Mouse (Mus musculus) heart, postnatal 36 days (tissue): Measurements from ENCODE around the gene Mvk. TPM values are rescaled to one million over a fixed set of nuclear protein-coding genes. Genes with fewer than 3 reads are reported as not detected.

Source experiments
- DNase-seq, 2 experiments: peaks; one replicate each; pipeline ENCODE4 v3.0.0; 2021 to 2022
- intact Hi-C: fragments of 180-260 bp; cut with DNase I; formaldehyde crosslinking; loops from one replicate; pipeline ENCODE4 v1.15.1; 2025
- total RNA-seq, 2 experiments: library from RNA; stranded (reverse); gene quantifications; 2 replicates each; pipeline ENCODE4 v1.2.3; 2021

The Mvk gene
- total RNA-seq = 10 to 100 TPM in 1 of 2 experiments, 1 to 10 TPM in 1; 9.3 to 12.2 TPM

- intact Hi-C loops = no loop called here
- peak; percentile 97 to 98 for DNase-seq
These were observed at the start of gene Mvk, which contains the start of gene Mmab for GRCm38 (mm10) chr5:114443566-114444367. Mvk (plus strand) TSS chr5:114444269. Mmab (minus strand) TSS chr5:114444060.

- DNase-seq = no peak
- intact Hi-C loops = no loop called here
These were observed 37.5 kb upstream of the Mvk start for GRCm38 (mm10) chr5:114406592-114406991.

GRCm38 (mm10) chr5:114407269-114407668 lies 36.8 kb upstream of the Mvk start:
- DNase-seq = no peak
- intact Hi-C loops = no loop called here

GRCm38 (mm10) chr5:114407810-114408209 lies 36.3 kb upstream of the Mvk start:
- DNase-seq = no peak
- intact Hi-C loops = no loop called here

- intact Hi-C loops = no loop called here
- no peak for DNase-seq
These were observed 35.2 kb upstream of the Mvk start for GRCm38 (mm10) chr5:114408846-114409245.

GRCm38 (mm10) chr5:114410429-114410828 lies 33.6 kb upstream of the Mvk start:
- no peak for DNase-seq
- intact Hi-C loops = no loop called here

GRCm38 (mm10) chr5:114412361-114412998 lies 31.6 kb upstream of the Mvk start:
- intact Hi-C loops = no loop called here
- no peak for DNase-seq

GRCm38 (mm10) chr5:114413067-114413735 lies 30.9 kb upstream of the Mvk start:
- peak; percentile 17 to 22 for DNase-seq
- intact Hi-C loops = no loop called here

GRCm38 (mm10) chr5:114415606-114416005 lies 28.5 kb upstream of the Mvk start:
- DNase-seq = no peak
- intact Hi-C loops = no loop called here

GRCm38 (mm10) chr5:114416855-114417254 lies 27.2 kb upstream of the Mvk start:
- no peak for DNase-seq
- intact Hi-C loops = no loop called here

- DNase-seq = no peak
These were observed 25.5 kb upstream of the Mvk start for GRCm38 (mm10) chr5:114418541-114418940.

GRCm38 (mm10) chr5:114421561-114422298 lies 22.3 kb upstream of the Mvk start:
- peak in 1 of 2 experiments; percentile 9 for DNase-seq
- intact Hi-C loops = no loop called here

More at GRCm38 (mm10) chr5:114418541-114418940, 25.5 kb upstream of the Mvk start:
- intact Hi-C loops = no loop called here

- intact Hi-C loops = no loop called here
- no peak for DNase-seq
These were observed 21.5 kb upstream of the Mvk start for GRCm38 (mm10) chr5:114422591-114422990.

- DNase-seq = no peak
- intact Hi-C loops = no loop called here
These were observed 20.1 kb upstream of the Mvk start for GRCm38 (mm10) chr5:114423961-114424360.

GRCm38 (mm10) chr5:114426732-114427131 lies 17.3 kb upstream of the Mvk start:
- DNase-seq = no peak
- intact Hi-C loops = no loop called here

- no peak for DNase-seq
- intact Hi-C loops = no loop called here
These were observed 15.4 kb upstream of the Mvk start for GRCm38 (mm10) chr5:114428621-114429020.

- intact Hi-C loops = no loop called here
- no peak for DNase-seq
These were observed 14.3 kb upstream of the Mvk start for GRCm38 (mm10) chr5:114429781-114430180.

GRCm38 (mm10) chr5:114434359-114434758 lies 9.7 kb upstream of the Mvk start:
- DNase-seq = no peak
- intact Hi-C loops = no loop called here

GRCm38 (mm10) chr5:114435588-114435987 lies 8.5 kb upstream of the Mvk start:
- intact Hi-C loops = no loop called here
- DNase-seq = no peak

- DNase-seq = no peak
- intact Hi-C loops = no loop called here
These were observed 261 bp downstream of the Mvk start for GRCm38 (mm10) chr5:114444368-114444692.

- no peak for DNase-seq
- intact Hi-C loops = no loop called here
These were observed 4.9 kb downstream of the Mvk start for GRCm38 (mm10) chr5:114449011-114449410.
